Mouse (Mus musculus): ENCODE data around the gene Pdzrn3. TPM values are rescaled to one million over a fixed set of nuclear protein-coding genes. Genes with fewer than 3 reads are reported as not detected.

The Pdzrn3 gene
- polyA plus RNA-seq, 1 experiment from 2014 or later = 22.9 TPM

- Histone ChIP-seq H3K9me3 (replicated peaks) (no peaks in the 10 kb centered on the region), H3K9ac (replicated peaks) (no peak overlapping the region), H3K4me3 (replicated peaks) (no peak overlapping the region), H3K27me3 (replicated peaks) (no peaks in the 10 kb centered on the region), H3K4me2 (no peak overlapping the region), H3K4me1 (0 out of 2 replicates have a peak, but pooled peaks cover 6% of the 10 kb centered on the region), H3K36me3 (no peaks in the 10 kb centered on the region), H3K27ac (replicated peaks) (no peak overlapping the region)
- ATAC-seq (ENCODE audit: low FRiP score) = no peak
- WGBS = 87% methylated on average over 3 of the region's 3 CpGs
These were observed 51.7 kb downstream of the Pdzrn3 start for GRCm38 (mm10) chr6:101325842-101326639.

GRCm38 (mm10) chr6:101322580-101322979, 55.1 kb downstream of the Pdzrn3 start:
- Histone ChIP-seq H3K9me3 (replicated peaks) (no peaks in the 10 kb centered on the region), H3K4me3 (replicated peaks) (no peak overlapping the region), H3K27me3 (replicated peaks) (no peaks in the 10 kb centered on the region), H3K36me3 (no peaks in the 10 kb centered on the region), H3K4me2 (no peak overlapping the region), H3K4me1 (peaks cover 10% of the 10 kb centered on the region; the same call in 1 of the 2 replicates), H3K9ac (replicated peaks) (no peak overlapping the region), H3K27ac (replicated peaks) (no peak overlapping the region)
- 100% methylated on average over 3 of the region's 3 CpGs for WGBS
- no peak for ATAC-seq (ENCODE audit: low FRiP score)

DNA sequence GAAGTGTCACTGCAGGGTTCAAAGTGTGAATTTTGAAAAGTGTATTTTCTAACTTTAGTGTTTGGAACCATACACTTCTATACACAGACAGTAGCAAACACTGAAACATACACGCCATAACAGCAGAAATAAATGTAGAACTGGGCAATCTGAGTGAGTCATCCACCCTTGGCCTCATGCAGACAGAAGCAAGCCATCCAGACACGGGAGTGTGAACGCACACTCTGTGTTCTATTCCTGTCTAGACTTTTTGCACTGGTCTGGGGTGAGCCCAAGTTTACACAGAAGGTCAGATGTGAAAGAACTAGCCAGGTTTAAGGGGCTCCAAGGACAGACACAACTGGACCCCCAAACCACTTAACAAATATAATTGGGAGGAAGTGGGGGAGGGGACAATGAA, 57.3 kb downstream of the Pdzrn3 start:
- H3K4me3 ChIP-seq (replicated peaks) = no peak overlapping the region
- ATAC-seq (ENCODE audit: low FRiP score) = no peak

GRCm38 (mm10) chr6:101319374-101319967, 58.2 kb downstream of the Pdzrn3 start:
- 60% methylated on average over 7 of the region's 7 CpGs for WGBS
- Histone ChIP-seq H3K4me3 (replicated peaks) (no peak overlapping the region), H3K4me1 (peaks cover 10% of the 10 kb centered on the region; the same call in 1 of the 2 replicates), H3K4me2 (no peak overlapping the region), H3K9ac (replicated peaks) (no peak overlapping the region), H3K36me3 (no peaks in the 10 kb centered on the region), H3K27ac (replicated peaks) (no peak overlapping the region), H3K9me3 (replicated peaks) (no peaks in the 10 kb centered on the region), H3K27me3 (replicated peaks) (no peaks in the 10 kb centered on the region)
- ATAC-seq (ENCODE audit: low FRiP score) = no peak

More for the DNA sequence above, 57.3 kb downstream of the Pdzrn3 start:
- no peak overlapping the region for H3K4me2 ChIP-seq
- H3K9me3 ChIP-seq (replicated peaks) = no peaks in the 10 kb centered on the region
- H3K27ac ChIP-seq (replicated peaks) = no peak overlapping the region
- no peaks in the 10 kb centered on the region for H3K27me3 ChIP-seq (replicated peaks)
- peaks cover 10% of the 10 kb centered on the region; the same call in 1 of the 2 replicates for H3K4me1 ChIP-seq
- no peaks in the 10 kb centered on the region for H3K36me3 ChIP-seq
- 91% methylated on average over 3 of the region's 3 CpGs for WGBS
- H3K9ac ChIP-seq (replicated peaks) = no peak overlapping the region

GRCm38 (mm10) chr6:101318530-101318929, 59.2 kb downstream of the Pdzrn3 start:
- ATAC-seq (ENCODE audit: low FRiP score) = no peak
- Histone ChIP-seq H3K4me3 (replicated peaks) (no peak overlapping the region), H3K4me2 (no peak overlapping the region), H3K36me3 (no peaks in the 10 kb centered on the region), H3K9me3 (replicated peaks) (no peaks in the 10 kb centered on the region), H3K9ac (replicated peaks) (no peak overlapping the region), H3K27me3 (replicated peaks) (no peaks in the 10 kb centered on the region), H3K4me1 (peaks cover 10% of the 10 kb centered on the region; the same call in 1 of the 2 replicates), H3K27ac (replicated peaks) (peak overlapping the region; percentile 46; the same call in 1 of the 2 replicates)
- 26% methylated on average over 6 of the region's 6 CpGs for WGBS

DNA sequence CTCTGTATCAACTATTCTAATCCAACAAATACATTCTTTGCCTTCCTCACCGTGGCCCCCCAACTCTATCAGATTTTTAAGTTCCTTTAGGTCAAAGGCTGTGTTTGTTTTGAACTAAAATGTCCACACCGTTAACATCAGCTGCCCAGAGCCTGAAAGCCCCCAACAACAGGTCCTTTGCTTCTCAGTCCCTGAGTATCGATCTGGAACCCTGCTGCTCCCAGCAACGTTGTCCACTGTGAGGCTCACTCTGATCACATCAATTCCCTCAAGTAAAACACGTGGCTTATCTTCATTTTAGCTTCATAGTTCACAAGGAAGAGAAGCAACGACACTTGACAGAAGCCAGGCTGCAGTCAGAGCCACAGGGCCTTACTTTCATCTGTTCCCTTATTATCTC, 66.3 kb downstream of the Pdzrn3 start:
- 65% methylated on average over 6 of the region's 6 CpGs for WGBS

GRCm38 (mm10) chr6:101310491-101310890, 67.2 kb downstream of the Pdzrn3 start:
- no peaks in the 10 kb centered on the region for H3K36me3 ChIP-seq
- no peak overlapping the region for H3K27ac ChIP-seq (replicated peaks)
- no peak overlapping the region for H3K4me3 ChIP-seq (replicated peaks)
- no peaks in the 10 kb centered on the region for H3K27me3 ChIP-seq (replicated peaks)
- no peak overlapping the region for H3K9ac ChIP-seq (replicated peaks)
- WGBS = 80% methylated on average over 9 of the region's 9 CpGs
- no peak overlapping the region for H3K4me2 ChIP-seq
- ATAC-seq (ENCODE audit: low FRiP score) = no peak
- H3K9me3 ChIP-seq (replicated peaks) = no peaks in the 10 kb centered on the region
- peaks cover 11% of the 10 kb centered on the region for H3K4me1 ChIP-seq

More for the DNA sequence above, 66.3 kb downstream of the Pdzrn3 start:
- no peak overlapping the region for H3K4me3 ChIP-seq (replicated peaks)
- H3K27me3 ChIP-seq (replicated peaks) = no peaks in the 10 kb centered on the region
- H3K36me3 ChIP-seq = no peaks in the 10 kb centered on the region
- H3K4me2 ChIP-seq = no peak overlapping the region
- no peak for ATAC-seq (ENCODE audit: low FRiP score)
- H3K27ac ChIP-seq (replicated peaks) = no peak overlapping the region
- H3K4me1 ChIP-seq = peaks cover 11% of the 10 kb centered on the region
- H3K9me3 ChIP-seq (replicated peaks) = no peaks in the 10 kb centered on the region
- no peak overlapping the region for H3K9ac ChIP-seq (replicated peaks)

- H3K27me3 ChIP-seq (replicated peaks) = no peaks in the 10 kb centered on the region
- H3K4me1 ChIP-seq = peaks cover 11% of the 10 kb centered on the region
- no peak overlapping the region for H3K4me2 ChIP-seq
- H3K9me3 ChIP-seq (replicated peaks) = no peaks in the 10 kb centered on the region
- peak; percentile 31; the same call in 1 of the 2 replicates for ATAC-seq (ENCODE audit: low FRiP score)
- no peak overlapping the region; the same call in 1 of the 2 replicates for H3K27ac ChIP-seq (replicated peaks)
- WGBS = 25% methylated on average over 11 of the region's 11 CpGs
- H3K36me3 ChIP-seq = no peaks in the 10 kb centered on the region
- H3K4me3 ChIP-seq (replicated peaks) = no peak overlapping the region
- H3K9ac ChIP-seq (replicated peaks) = no peak overlapping the region
These were observed 69.6 kb downstream of the Pdzrn3 start for GRCm38 (mm10) chr6:101307964-101308531.

DNA sequence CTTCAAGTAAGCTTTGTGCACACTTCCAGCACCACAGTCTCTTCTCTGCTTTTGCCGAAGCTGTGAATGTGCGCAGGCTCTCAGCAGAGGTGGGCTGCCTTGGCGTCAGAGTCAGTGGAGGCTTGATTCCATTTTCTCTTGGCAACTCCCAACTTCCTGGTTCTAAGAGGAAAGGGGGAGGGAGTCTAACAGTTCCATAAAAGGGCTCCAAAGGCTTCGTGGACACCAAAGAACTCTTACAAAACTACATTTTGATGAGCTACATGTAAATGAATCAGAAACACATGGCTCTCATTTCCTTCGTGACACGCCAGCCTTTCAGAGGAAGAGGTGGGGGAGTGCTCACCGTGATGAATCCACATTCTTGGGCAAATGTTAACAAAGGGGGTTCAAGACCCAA, 70.9 kb downstream of the Pdzrn3 start:
- no peak overlapping the region for H3K9ac ChIP-seq (replicated peaks)
- ATAC-seq (ENCODE audit: low FRiP score) = no peak
- no peaks in the 10 kb centered on the region for H3K36me3 ChIP-seq
- no peaks in the 10 kb centered on the region for H3K27me3 ChIP-seq (replicated peaks)
- no peak overlapping the region for H3K27ac ChIP-seq (replicated peaks)
- H3K4me1 ChIP-seq = peaks cover 11% of the 10 kb centered on the region
- H3K4me2 ChIP-seq = no peak overlapping the region
- 71% methylated on average over 7 of the region's 7 CpGs for WGBS
- H3K9me3 ChIP-seq (replicated peaks) = no peaks in the 10 kb centered on the region
- H3K4me3 ChIP-seq (replicated peaks) = no peak overlapping the region

- Histone ChIP-seq H3K36me3 (no peaks in the 10 kb centered on the region), H3K9ac (replicated peaks) (no peak overlapping the region), H3K9me3 (replicated peaks) (no peaks in the 10 kb centered on the region), H3K4me2 (no peak overlapping the region), H3K4me3 (replicated peaks) (no peak overlapping the region), H3K27ac (replicated peaks) (no peak overlapping the region), H3K27me3 (replicated peaks) (no peaks in the 10 kb centered on the region), H3K4me1 (peaks cover 11% of the 10 kb centered on the region)
- WGBS = 93% methylated on average over 6 of the region's 6 CpGs
- ATAC-seq (ENCODE audit: low FRiP score) = no peak
These were observed 72.2 kb downstream of the Pdzrn3 start for GRCm38 (mm10) chr6:101305543-101305942.

DNA sequence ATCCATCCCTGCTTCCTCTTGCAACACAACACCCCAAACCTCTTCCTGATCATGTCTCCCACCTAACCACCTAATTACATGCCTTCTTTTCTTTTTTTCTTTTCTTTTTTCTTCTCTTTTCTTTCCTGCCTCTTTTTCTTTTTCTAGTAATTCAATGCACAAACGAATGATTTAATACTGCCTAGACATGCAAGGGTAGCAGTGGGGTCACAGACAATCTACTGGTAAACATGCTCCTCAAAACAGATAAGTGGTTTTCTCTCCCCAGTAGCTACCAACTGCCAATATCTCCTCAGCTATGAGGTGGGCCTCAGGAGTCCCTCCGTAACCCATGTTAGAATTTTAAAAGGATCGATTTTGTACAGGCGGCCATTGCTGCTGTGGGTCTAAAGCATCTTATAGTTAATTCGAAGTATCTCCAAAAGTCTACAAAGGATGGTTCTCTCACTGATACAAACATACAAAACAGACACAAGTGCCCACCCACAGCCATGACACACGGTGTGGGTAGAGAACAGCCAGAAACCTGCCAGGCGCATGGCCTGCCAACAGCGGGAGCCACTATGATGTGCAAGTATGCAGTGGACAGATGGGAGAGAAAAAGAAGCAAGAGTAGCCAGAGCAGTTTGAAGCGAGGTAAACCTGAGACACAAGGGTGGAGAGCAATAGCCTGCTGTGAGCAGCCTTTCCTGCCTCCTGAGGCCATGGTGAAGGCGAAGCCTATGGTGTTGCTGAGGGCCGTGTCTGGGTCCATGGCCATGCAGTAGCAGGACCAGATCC, 73.5 kb downstream of the Pdzrn3 start:
- Histone ChIP-seq H3K27me3 (replicated peaks) (no peaks in the 10 kb centered on the region), H3K4me1 (peaks cover 11% of the 10 kb centered on the region), H3K27ac (replicated peaks) (no peak overlapping the region), H3K9me3 (replicated peaks) (no peaks in the 10 kb centered on the region), H3K4me2 (no peak overlapping the region), H3K9ac (replicated peaks) (no peak overlapping the region), H3K36me3 (no peaks in the 10 kb centered on the region), H3K4me3 (replicated peaks) (no peak overlapping the region)
- ATAC-seq (ENCODE audit: low FRiP score) = no peak
- 87% methylated on average over 11 of the region's 11 CpGs for WGBS
